Mouse (Mus musculus): Measurements from ENCODE around the gene Aunip.
"Not testable (repeated sequence)": the region's sequence is repeated elsewhere in the genome, so short reads cannot be mapped to it uniquely, and the experiment has no call there.

Gene Aunip

DNA sequence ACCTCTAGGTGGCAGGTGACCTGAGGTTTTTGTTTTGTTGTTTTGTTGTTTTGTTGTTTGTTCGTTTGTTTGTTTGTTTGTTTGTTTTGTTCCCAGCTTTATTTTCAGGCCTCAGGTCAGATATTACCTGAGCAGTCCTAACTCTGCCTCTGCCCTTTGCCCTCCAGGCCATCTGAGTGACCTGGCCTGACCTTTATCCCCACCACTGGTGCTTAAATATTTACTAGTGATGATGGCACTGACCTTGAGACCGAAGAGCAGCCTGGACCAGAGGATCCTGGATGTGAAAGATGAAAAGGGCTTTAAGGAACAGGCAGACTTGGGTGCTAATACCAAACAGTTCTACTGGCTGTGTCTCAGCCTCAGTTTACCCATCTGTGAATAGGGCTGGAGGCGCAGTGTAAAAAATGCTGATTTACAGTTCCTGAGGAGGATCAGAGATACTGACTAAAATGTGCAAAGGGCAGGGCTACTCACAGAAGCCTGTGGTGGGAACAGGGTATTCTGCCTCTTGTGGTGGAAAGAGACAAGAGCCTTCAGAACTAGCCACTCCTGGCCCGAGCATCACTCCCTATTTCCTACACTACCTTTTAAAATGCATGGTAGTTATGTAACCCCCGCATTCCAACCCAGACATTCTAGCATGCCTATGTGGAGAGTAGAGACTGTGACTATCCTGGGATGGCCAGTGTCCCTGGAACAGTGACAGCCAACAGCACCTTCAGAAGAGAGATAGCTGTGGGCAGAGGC lies 25.5 kb upstream of the Aunip start:
- DNase-seq, result no peak

DNA sequence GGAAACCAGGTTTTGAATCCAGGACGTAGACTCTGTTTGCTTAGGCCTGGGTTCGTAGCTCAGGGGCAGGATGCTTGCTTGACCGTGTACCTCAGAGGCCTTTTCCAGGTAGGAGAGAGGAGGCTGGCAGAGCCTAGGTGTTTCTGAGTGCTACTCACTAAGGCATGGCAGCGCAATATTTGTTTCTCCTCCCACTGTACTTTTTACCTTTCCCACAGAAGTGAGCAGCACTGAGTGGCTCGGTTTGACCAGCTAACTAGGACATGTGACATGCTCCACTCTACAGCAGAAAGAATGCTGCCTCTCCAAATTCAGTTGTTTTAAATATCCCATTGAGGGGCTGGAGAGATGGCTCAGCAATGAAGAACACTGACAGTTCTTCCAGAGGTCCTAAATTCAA lies 22.6 kb upstream of the Aunip start:
- DNase-seq, result no peak

DNA sequence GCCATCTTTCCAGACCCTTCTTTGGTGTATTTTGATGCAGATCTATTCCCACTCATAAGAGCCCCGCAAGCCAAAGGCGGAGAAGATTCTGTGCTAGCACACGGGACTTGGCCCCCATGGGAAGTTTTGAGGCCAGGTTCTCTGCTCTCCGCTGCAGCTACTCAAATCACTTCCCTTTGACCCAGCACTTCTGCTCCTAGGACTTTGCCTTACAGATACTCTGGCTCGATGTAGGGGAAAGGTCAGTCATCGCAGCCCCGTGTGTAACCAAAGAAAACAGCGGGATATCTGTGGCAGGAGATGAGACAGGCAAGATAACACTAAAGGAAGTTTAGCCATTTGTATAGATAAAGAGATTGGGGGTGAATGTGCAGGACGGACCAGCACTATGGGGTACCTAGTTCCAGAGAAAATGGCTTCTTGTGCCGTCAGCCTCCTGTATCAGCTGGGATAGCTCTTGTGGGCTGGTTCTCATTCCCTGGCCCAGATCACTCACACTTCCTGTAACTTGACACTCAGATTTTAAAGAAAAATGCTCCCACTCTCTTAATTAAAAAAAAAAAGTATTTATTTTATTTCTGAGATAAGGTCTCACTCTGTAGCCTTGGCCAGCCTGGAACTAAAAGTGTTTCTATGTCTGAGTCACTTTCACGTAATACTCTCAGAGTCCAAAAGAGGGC lies 20.7 kb upstream of the Aunip start:
- DNase-seq, result no peak

DNA sequence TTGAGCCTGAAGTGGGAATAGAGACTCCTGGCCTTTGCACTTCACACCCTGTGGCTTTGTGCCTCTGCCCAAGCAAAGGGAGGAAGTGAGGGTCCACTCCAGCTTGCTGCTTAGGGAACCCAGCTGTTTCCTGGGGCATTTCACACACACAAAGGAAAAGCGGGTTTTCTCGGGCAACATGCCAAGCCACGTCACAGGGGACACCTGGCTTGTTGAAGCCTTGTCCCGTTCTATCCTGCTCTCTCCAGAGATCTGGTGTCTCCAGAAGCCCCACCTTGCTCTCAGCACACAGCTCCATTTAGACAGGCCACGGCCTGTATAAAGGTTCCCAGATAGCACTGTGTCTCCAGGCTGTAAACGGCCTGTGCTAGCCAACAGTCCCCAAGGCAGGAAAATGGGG lies 19.1 kb upstream of the Aunip start:
- peak; percentile 59 for DNase-seq

DNA sequence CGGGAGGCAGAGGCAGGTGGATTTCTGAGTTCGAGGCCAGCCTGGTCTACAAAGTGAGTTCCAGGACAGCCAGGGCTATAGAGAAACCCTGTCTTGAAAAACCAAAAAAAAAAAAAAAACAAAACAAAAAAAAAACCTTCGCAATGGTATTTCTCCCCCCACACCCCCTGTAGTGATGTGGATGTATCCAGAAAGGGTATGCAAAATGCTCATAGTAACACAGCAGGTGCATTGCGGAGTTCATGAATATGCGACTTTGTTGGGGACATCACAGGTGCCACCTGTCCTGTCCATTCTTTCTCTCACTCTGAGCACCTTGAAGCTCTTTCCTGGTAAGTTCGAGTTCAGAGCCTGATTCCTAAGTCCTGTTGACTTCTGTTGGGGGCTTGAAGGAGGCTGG lies 16.6 kb upstream of the Aunip start:
- DNase-seq, result not testable (repeated sequence)

DNA sequence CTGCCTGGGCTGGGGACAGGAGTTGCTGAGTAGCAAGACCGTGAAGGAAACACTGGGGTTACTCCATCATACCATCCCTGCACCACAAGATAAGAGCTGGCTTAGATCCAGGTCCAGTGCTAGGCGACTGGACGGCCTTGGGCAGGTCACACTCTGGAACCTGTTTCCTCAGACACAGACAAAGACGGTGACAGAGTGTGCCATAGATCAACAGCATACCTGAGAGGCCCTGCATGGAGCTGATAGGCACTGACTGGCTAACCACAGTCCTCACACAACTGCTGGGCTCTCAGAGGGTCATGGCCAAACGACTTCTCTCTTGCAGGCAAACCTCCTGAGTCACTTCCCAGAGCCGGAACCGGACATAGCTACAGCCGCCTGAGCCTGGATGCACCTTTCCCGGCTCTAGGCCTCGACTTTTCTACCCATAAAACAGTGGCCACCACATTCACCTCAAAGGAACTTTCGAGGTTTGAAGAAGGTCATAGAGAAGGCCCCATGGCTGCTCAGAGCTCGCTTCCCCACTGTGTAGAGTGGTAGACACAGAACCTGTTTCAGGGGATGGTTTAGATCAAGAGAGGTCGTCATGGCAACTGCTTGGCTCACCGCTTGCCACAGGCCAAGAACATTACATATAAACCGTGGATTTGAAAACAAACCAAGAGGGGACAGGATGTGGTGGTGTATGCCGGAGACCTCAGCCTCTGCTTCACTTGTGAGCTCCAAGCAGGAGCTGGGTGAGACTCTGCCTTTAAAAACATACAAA lies 15.8 kb upstream of the Aunip start:
- DNase-seq, result peak; percentile 74

DNA sequence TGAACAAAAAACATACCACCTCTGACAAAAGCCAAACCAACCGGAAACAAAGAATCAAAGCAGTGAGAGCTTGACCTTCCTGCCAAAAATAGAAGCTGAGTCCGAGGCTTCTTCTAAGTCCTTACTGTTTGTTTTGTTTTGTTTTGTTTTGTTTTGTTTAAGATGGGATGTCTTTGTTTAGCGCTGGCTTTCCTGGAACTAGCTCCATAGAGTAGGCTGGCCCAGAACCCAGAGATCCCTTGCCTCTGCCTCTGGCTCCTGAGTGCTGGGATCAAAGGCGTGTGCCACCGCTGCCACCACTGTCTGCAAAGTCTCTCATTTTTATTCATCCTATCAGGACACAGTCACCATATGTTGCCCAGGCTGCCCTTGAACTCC lies 15.3 kb upstream of the Aunip start:
- peak; percentile 52 for DNase-seq

DNA sequence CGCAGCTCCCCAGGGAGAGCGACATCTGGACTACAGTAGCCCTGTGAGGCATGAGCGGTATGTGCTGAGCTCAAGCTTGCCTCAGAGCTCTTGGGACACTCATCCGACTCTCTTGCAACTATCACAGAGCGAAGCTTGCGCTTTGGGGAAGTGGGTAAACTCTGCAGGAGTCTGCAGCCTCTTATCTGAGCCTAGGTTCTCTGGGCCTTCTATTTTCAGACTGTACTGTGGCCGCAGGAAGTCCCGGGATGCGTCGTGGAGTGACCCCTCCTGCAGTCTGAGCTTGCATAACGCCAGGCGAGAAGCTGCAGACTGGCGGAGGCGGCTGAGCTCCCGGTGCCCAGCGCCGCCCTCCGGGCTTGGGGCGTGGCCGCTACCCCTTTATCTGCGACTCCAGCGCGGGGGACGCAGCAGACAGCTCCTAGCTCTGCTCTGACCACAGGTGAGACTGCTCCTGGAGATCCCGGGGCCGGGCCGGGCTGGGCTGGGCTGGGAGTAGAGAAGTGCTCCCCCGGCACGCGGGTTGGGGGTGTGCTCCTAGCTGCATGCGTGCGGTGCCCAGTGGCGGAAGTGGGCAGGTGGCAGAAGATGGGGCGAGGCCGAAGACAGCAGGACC lies 14.1 kb upstream of the Aunip start, which contains the start of gene Paqr7:
Paqr7 (plus strand) TSS at position 103 of the 616 bp plus-strand sequence.
- DNase-seq, result peak; percentile 87

DNA sequence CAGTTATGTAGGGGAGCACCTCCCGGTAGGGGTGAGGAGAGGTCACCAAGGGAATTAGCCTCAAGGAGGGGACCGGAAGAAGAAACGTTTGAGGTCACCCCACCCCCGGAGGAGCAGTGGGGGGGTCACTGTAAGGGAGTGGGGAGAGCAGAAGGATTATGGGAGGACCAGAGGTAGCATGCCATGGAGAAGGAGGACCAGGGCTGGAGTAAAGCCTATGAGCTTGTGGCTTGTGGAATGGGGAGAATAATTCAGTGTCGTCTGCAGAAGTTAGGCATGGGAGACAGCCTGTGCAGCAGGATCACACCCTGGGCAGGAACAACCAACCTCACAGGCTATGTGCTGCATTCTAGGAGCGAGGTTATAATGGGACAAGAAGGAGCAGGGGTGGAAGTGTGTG lies 13.6 kb upstream of the Aunip start:
- DNase-seq, result no peak

DNA sequence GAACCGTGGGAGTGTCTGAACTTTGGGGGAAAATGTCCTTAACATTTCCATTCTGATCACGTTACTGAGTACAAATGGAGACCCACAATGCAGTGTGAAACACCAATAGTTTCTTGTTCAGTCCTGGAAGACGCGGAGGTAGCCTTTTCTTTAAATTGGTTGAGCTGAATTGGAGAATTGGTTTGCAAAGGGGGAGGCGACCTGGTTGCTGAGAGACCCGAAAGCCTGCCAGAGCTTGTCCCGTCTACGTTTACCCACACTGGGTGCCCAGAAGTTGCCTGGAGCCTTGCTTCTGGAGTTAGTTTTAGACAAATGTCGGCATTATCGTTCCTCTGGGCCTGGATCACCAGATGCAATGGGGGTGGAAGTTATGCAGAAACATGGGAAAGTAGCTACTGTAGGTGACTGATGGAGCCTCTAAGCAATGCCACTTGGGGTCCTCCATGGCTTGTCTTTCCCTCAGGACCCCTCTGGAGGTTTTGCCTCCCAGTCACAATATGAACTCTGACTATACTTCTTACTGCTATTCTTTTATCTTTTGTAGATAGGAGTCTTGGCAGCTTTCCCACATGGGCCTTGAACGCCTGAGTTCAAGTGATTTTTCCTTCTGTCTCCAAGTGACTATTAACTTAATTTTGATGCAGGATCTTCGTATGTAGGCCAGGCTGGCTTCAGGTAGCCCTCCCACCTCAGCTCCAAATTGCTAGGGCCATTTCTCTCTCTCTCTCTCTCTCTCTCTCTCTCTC lies 12.6 kb upstream of the Aunip start:
- DNase-seq, result no peak

DNA sequence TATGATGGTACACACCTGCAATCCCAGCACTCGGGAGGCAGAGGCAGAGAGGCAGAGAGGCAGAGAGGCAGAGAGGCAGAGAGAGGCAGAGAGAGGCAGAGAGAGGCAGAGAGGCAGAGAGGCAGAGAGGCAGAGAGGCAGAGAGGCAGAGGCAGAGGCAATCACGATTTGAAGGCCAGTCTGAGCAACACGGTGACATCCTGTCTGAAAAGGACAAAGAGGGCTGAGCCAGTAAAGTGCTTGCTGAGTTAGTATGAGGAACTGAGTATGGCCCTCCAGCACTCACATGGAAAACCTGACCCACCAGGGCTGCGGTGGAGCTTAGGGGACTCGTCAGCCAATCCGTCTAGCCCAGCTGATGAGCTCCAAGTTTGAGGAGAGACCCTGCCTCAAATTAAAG lies 11.8 kb upstream of the Aunip start:
- DNase-seq, result not testable (repeated sequence)

DNA sequence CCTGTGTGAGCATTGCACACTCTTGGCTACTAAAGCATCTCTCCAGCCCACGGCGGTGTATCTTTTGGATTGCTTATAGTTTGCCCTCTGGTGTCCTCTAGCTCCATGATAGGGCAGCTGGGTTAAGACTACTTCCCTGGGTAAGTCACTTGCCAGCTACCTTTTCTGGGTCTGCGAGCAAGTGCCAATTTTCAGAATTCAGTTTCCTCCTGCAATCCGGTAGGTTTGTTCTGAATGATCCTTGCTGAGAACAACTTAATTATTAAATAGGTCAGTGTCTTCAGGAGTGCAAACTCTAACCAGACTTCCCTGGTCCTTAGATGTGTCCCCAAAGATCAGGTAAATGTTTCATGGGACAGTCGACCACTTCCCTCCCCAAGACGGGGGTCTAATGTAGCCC lies 9.7 kb upstream of the Aunip start:
- DNase-seq, result no peak

DNA sequence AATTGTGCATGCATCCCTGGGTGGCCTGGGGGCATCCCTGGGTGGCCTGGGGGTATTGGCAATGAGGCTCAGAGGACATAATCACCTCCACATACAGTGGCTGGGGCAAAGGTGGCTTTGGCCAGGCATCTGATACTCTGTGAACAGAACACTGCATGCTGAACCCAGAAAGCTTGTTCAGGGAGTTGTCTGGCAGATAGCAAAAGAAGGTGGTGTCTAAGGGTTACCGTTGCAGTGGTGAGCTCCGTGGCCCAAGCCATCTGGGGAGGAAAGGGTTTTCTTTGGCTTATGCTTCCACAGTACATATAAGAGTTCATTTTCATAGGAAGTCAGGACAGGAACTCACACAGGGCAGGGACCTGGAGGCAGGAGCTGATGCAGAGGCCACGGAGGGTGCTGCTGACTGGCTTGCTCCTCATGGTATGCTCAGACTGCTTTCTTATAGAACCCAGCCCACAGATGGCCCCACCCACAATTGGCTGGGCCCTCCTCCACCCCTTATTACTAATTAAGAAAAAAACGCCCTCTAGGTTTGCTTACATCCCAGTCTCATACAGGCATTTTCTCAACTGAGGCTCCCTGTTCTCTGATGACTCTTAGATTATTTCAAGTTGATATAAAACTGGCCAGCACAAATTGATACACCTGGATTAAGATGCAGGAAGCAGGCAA lies 7.0 kb upstream of the Aunip start:
- DNase-seq, result no peak

DNA sequence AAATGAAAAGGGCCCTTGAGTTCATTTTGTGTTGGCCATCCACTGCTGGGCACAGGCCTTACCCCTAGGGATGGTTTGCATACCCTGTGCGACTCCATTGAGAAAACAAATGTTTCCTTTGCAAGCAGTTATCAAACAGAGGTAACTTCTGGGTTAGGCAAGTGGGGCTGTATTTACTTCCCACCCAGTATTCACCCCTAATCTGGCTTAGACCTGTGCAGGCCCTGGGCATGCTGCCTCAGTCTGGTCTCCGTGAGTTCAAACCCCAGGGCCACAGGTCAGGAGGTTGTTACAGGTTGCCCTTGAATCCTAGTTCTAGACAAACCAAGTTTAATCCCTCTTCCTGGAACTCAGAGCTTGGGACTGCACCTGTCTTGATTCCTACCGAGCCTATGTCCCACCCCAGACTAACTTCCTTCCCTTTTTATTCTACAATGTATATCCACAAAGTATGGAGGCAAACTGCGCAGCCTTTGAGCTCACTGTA lies 5.5 kb upstream of the Aunip start:
- no peak for DNase-seq

DNA sequence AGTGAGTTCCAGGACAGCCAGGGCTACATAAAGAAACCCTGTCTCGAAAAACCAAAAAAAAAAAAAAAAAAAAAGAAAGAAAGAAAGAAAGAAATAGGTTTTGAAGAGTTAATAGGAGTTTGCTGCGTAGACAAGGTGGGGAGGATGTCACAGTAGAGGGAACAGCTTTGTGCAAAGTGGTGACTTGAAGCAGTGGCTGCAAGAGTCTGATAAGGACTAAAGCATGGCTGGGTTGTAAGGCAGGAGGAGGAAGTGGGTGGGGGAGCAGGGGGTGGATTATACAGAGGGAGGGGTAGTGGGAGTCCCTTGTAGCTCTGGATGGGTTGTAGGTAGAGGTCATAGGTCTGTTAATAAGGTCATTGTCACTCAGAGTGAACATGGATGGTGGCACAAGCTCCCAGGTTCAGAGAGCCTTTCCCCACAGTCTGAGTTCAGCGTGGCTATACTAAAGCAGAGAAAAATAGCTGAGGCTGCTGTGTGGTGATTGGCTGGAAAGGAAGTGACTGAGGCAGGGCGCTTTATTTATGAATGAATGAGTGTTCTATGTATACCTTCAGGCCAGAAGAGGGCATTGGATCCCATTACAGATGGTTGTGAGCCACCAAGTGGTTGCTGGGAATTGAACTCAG lies 4.7 kb upstream of the Aunip start:
- no peak for DNase-seq

DNA sequence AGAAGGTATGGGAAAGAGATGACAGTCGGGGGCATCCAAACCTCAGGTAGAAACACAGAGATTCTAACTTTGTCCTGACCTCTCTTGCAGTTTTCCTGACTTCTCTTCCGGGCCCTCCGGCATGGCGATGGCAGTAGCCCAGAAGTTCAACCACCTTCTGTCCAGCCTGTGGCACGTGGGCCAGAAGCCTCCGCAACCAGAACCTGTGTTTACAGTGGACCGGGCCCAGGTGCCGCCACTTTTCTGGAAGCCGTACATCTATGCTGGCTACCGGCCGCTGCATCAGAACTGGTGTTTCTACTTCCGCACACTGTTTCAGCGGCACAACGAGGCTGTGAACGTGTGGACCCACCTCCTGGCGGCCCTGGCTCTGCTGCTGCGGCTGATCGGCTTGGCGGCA lies 4.1 kb upstream of the Aunip start:
- no peak for DNase-seq

DNA sequence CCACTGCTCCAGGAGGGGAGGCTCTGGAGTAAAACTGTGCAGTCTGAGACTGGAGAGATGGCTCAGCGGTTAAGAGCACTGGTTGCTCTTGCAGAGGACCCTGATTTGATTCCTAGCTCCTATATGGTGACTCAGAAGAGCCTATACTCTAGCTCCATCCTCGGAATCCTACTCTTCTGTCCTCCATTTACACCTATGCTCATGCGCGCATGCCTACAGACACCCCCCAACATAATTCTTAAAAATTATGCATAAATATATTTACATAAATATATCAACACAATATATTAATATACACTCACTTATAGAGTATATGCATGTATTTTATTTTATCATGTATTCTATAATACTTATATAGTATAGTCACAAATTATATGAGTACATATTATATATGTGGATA lies 403 bp upstream of the Aunip start:
- DNase-seq, result no peak

DNA sequence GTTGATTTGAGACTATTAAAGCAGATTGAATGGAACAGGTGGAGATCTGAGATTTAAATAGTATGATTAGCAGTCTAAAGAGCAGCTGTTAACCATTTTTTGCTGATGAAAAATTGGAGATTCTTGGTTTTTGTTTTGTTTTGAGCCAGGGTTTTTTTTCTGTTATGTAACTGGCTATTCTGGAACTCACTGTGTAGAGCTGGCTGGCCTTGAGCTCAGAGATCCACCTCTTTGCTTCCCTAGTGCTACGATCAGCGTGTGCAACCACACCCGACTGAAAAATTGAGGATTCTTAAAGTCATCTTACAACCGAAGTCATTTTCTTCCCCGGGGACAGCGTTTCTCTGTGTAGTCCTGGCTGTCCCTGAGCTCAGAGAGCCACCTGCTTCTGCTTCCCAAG lies 931 bp downstream of the Aunip start:
- no peak for DNase-seq

DNA sequence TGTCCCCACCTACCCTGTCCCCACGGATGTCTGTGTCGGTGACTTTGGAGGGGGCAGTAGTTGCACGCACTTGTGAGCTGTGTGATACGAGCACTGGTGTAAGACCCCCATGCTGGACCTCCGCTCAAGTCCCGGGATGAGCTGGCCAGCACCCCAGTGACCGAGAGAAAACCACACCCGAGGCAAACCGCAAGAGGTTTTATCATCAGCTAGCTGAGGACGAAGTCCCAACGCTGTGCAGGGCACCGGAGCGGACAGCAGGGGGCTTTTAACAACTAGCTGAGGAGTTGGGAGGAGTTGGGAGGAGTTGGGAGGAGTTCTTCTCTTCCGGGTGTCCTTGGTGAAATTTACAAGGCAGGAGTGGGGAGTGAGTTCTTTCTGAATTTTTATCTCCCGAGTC lies 2.0 kb downstream of the Aunip start:
- peak; percentile 93 for DNase-seq

DNA sequence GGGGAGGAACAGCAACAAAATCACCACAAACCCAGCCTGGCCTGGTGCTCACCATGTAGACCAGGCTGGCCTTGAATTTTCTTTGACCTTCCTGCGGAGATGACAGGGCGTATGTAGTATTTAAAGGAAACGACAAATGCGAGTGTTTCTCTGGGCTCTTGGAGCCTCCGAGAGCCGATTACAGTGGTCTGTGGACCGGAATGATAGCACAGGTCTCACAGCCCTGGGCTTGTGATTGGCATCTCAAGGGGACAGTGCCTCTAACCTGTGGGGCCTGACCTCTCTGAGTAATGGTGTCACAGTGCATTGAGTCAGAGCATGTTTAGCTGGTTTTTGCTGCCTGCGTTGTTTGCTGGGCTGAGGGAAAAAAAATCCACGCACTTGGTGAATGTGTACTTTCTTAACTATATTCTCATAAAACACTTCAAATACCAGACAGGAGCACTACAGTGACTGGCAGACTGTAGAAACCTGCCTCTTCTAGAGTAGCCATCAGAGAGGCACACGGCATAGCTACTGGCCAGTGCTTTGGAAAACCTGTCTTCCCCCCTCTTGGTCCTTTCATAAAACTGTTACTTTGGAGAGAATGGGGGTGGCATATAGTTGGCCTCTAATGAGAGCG lies 3.6 kb downstream of the Aunip start:
- DNase-seq, result no peak

DNA sequence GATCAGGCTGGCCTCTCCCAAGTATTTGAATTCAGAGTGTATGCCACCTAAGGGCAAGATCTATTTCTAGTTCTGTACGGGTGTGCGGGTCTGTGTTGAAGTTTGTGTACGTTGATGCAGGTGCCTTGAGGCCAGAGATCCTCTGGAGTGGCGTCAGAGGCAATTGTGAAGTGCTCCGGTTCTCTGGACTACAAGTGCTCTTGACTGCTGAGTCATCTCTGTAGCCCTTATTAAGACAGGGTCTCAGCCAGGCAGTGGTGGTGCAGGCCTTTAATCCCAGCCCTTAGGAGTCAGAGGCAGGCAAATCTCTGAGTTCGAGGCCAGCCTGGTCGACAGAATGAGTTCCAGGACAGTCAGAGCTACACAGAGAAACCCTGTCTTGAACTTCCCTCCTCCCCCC lies 4.8 kb downstream of the Aunip start:
- DNase-seq, result no peak

Measured in lung, postnatal 10 days (tissue).